Mouse (Mus musculus): ENCODE results near the gene Methig1. TPM values are rescaled to one million over a fixed set of nuclear protein-coding genes. Genes with fewer than 3 reads are reported as not detected.
"Not testable (repeated sequence)": the region's sequence is repeated elsewhere in the genome, so short reads cannot be mapped to it uniquely, and the experiment has no call there.

Gene Methig1
- total RNA-seq (2021) = under 1 TPM in 1 of 2 experiments, not detected in 1; 0.68 TPM
- long read RNA-seq, experiment 1 = 0 reads
- long read RNA-seq, experiment 2 = 0 reads

GRCm38 (mm10) chr15:100352711-100353250 lies at the start of gene Methig1, which contains the start of gene Mettl7a2:
TSS of gene Methig1 (plus strand) at chr15:100353149.
TSS of gene Mettl7a2 (plus strand) at chr15:100353200.
- Histone ChIP-seq H3K4me3 (no peak within 1 kb of the TSS), H3K27ac (no peak within 1 kb of the TSS)
- intact Hi-C loops (cut with DNase I) = no loop called here
- no peak for TF ChIP-seq CTCF (IDR thresholded peaks at IDR 0.05)
- DNase-seq (ENCODE audit: extremely low spot score in 1 of 2, low spot score in 2 of 2) = no peak

- peak overlapping the region; percentile 98 for H3K27ac ChIP-seq
- no peak for DNase-seq (ENCODE audit: extremely low spot score in 1 of 2, low spot score in 2 of 2)
- TF ChIP-seq CTCF (IDR thresholded peaks at IDR 0.05) = no peak
- intact Hi-C loops (cut with DNase I) = loop anchor here (5.0 kb wide), 2 partner anchors 66 to 314 kb away; partner anchors contain the start of gene Dazap2
- H3K4me3 ChIP-seq = peak overlapping the region; percentile 56
Measured at GRCm38 (mm10) chr15:100303428-100304018, 49.4 kb upstream of the Methig1 start.

GRCm38 (mm10) chr15:100304019-100304991 lies 48.6 kb upstream of the Methig1 start, which contains the start of gene Mettl7a1:
TSS of gene Mettl7a1 (plus strand) at chr15:100304140.
- intact Hi-C loops (cut with DNase I) = loop anchor here (5.0 kb wide), 2 partner anchors 67 to 313 kb away; partner anchors contain the start of gene Dazap2
- no peak for TF ChIP-seq CTCF (IDR thresholded peaks at IDR 0.05)
- Histone ChIP-seq H3K4me3 (peak within 1 kb of the TSS; percentile 60), H3K27ac (peak within 1 kb of the TSS; percentile 98)
- peak; percentile 82 to 87 for DNase-seq (ENCODE audit: extremely low spot score in 1 of 2, low spot score in 2 of 2)

GRCm38 (mm10) chr15:100306201-100306600 lies 46.7 kb upstream of the Methig1 start:
- H3K4me3 ChIP-seq = peak overlapping the region; percentile 60
- DNase-seq (ENCODE audit: extremely low spot score in 1 of 2, low spot score in 2 of 2) = no peak
- intact Hi-C loops (cut with DNase I) = no loop called here
- no peak overlapping the region for H3K27ac ChIP-seq
- TF ChIP-seq CTCF (IDR thresholded peaks at IDR 0.05) = no peak

- H3K4me3 ChIP-seq; intact Hi-C loops (cut with DNase I); H3K27ac ChIP-seq; DNase-seq (ENCODE audit: extremely low spot score in 1 of 2, low spot score in 2 of 2): not testable (repeated sequence)
- peak; percentile 50 for TF ChIP-seq CTCF (IDR thresholded peaks at IDR 0.05)
Measured at GRCm38 (mm10) chr15:100307438-100308096, 45.4 kb upstream of the Methig1 start.

- intact Hi-C loops (cut with DNase I) = no loop called here
- H3K4me3 ChIP-seq = no peak overlapping the region
- no peak overlapping the region for H3K27ac ChIP-seq
- DNase-seq (ENCODE audit: extremely low spot score in 1 of 2, low spot score in 2 of 2) = no peak
- TF ChIP-seq CTCF (IDR thresholded peaks at IDR 0.05) = no peak
Measured at GRCm38 (mm10) chr15:100312346-100312745, 40.6 kb upstream of the Methig1 start.

GRCm38 (mm10) chr15:100314448-100315145 lies 38.4 kb upstream of the Methig1 start:
- Histone ChIP-seq H3K4me3 (no peak overlapping the region), H3K27ac (no peak overlapping the region)
- no peak for DNase-seq (ENCODE audit: extremely low spot score in 1 of 2, low spot score in 2 of 2)
- intact Hi-C loops (cut with DNase I) = no loop called here
- no peak for TF ChIP-seq CTCF (IDR thresholded peaks at IDR 0.05)

- intact Hi-C loops (cut with DNase I); H3K4me3 ChIP-seq; H3K27ac ChIP-seq; DNase-seq (ENCODE audit: extremely low spot score in 1 of 2, low spot score in 2 of 2): not testable (repeated sequence)
Measured at GRCm38 (mm10) chr15:100318014-100318671, 34.8 kb upstream of the Methig1 start.

GRCm38 (mm10) chr15:100319884-100320283 lies 33.1 kb upstream of the Methig1 start:
- DNase-seq (ENCODE audit: extremely low spot score in 1 of 2, low spot score in 2 of 2) = no peak
- TF ChIP-seq CTCF (IDR thresholded peaks at IDR 0.05) = no peak
- Histone ChIP-seq H3K27ac (no peak overlapping the region), H3K4me3 (no peak overlapping the region)
- intact Hi-C loops (cut with DNase I) = loop anchor here (5.0 kb wide), 1 partner anchor 283 kb away; the partner anchor contains the start of gene Dip2b

- H3K27ac ChIP-seq = no peak overlapping the region
- DNase-seq (ENCODE audit: extremely low spot score in 1 of 2, low spot score in 2 of 2) = no peak
- TF ChIP-seq CTCF (IDR thresholded peaks at IDR 0.05) = no peak
- intact Hi-C loops (cut with DNase I) = loop anchor here (5.0 kb wide), 1 partner anchor 283 kb away; the partner anchor contains the start of gene Dip2b
- no peak overlapping the region for H3K4me3 ChIP-seq
Measured at GRCm38 (mm10) chr15:100320295-100320905, 32.5 kb upstream of the Methig1 start.

Data from left cerebral cortex, adult 2 months (tissue).